In genomic region chr6:141425114-141425513, GRCm38 (mm10) we compare ENCODE assay signal across 20 mouse cellular contexts.
DNase-seq lines count a peak whose midpoint lies in the region; ATAC-seq and TF ChIP-seq lines count a peak whose summit lies in the region.
"Had no signal": no experiment of that assay in that cellular context is flagged by ENCODE, and none has a peak within 500 bp of the region (broad histone marks: within the 10 kb centered on the region; RNA-seq: fewer than 3 reads in every experiment).

No protein-coding gene starts in this region.

- H3K79me2 ChIP-seq in heart, adult 2 months (replicated peaks; ENCODE audit: control insufficient read depth, insufficient read depth, low read length), result no peaks in the 10 kb centered on the region

- DNase-seq in heart, adult 2 months, result peak in 1 of 2 experiments; percentile 32
- no peak for DNase-seq in heart, postnatal 25 days (ENCODE audit: low spot score)
- DNase-seq in cerebellum, adult 18-20 months, result peak; percentile 43 to 49
- peak; percentile 68 to 77 for DNase-seq in cerebellum, postnatal 10 days
- peak; percentile 39 for DNase-seq in heart, postnatal 4 days
- DNase-seq in spleen, postnatal 10 days (ENCODE audit: low spot score in 2 of 2), result no peak
- DNase-seq: adrenal gland, adult 2 months; kidney, postnatal 4 days; lung, adult 2 months had no signal

- H3K27me3 ChIP-seq in heart, adult 2 months (ENCODE audit: control insufficient read depth, insufficient read depth, low read length), result no peaks in the 10 kb centered on the region
- H3K27me3 ChIP-seq: kidney, embryonic 15.5 days; limb, embryonic 12.5 days; liver, embryonic 12.5 days; megakaryocyte, embryonic 14.5 days; neural tube, embryonic 15.5 days; stomach, embryonic 15.5 days had no signal

- TF ChIP-seq POLR2A in heart, adult 2 months (IDR thresholded peaks at IDR 0.05; ENCODE audit: insufficient read depth, low read depth, low read length), result no peak

- H3K9ac ChIP-seq in heart, adult 2 months (ENCODE audit: low read depth, low read length), result no peak overlapping the region
- H3K9ac ChIP-seq: kidney, embryonic 15.5 days; limb, embryonic 12.5 days; liver, embryonic 12.5 days; neural tube, embryonic 15.5 days; stomach, embryonic 15.5 days had no signal

- H3K27ac ChIP-seq in heart, adult 2 months, result peak overlapping the region; percentile 44
- H3K27ac ChIP-seq: hindbrain, postnatal 0 days; kidney, embryonic 15.5 days; limb, embryonic 12.5 days; liver, embryonic 12.5 days; neural tube, embryonic 15.5 days; stomach, embryonic 15.5 days had no signal

- no peak overlapping the region for H3K4me3 ChIP-seq in heart, adult 2 months
- H3K4me3 ChIP-seq: erythroblast, embryonic 14.5 days; kidney, embryonic 15.5 days; limb, embryonic 12.5 days; liver, embryonic 12.5 days; megakaryocyte, embryonic 14.5 days; neural tube, embryonic 15.5 days; stomach, embryonic 15.5 days had no signal

- no peak for TF ChIP-seq CTCF in heart, adult 2 months (IDR thresholded peaks at IDR 0.05)

- H3K36me3 ChIP-seq in heart, adult 2 months (ENCODE audit: control insufficient read depth, insufficient read depth, low read length), result no peaks in the 10 kb centered on the region; the same call in 1 of the 2 replicates
- H3K36me3 ChIP-seq: kidney, embryonic 15.5 days; limb, embryonic 12.5 days; liver, embryonic 12.5 days; neural tube, embryonic 15.5 days; stomach, embryonic 15.5 days had no signal

- ATAC-seq in megakaryocyte-erythroid progenitor cell, adult 5-6 weeks (replicated peaks; ENCODE audit: low FRiP score, low TSS enrichment, poor library complexity, severe bottlenecking), result no peak
- ATAC-seq: hindbrain, postnatal 0 days; intestine, postnatal 0 days; liver, embryonic 12.5 days; midbrain, embryonic 16.5 days had no signal

- 61% methylated on average over 6 of the region's 6 CpGs for whole genome bisulfite sequencing in heart, adult 2 months

- intact Hi-C loops in heart, adult 2 months (cut with DNase I), result no loop called here
- intact Hi-C loops in heart, postnatal 25 days (cut with DNase I), result no loop called here

- TF ChIP-seq EP300 in heart, adult 2 months (IDR thresholded peaks at IDR 0.05; ENCODE audit: insufficient read depth, low read depth, low read length), result no peak

- peaks cover 4% of the 10 kb centered on the region for H3K4me1 ChIP-seq in heart, adult 2 months (ENCODE audit: control insufficient read depth, insufficient read depth, low read length)
- H3K4me1 ChIP-seq: kidney, embryonic 15.5 days; limb, embryonic 12.5 days; liver, embryonic 12.5 days; neural tube, embryonic 15.5 days; stomach, embryonic 15.5 days had no signal

Comparison
In these comparisons a context has a peak if more than half of its experiments do, and no peak if none do; other contexts are left out.
1. DNase-seq: peak in cerebellum, adult 18-20 months (2 of 2), cerebellum, postnatal 10 days (2 of 2) and heart, postnatal 4 days (single experiment); none in heart, postnatal 25 days (single experiment) and spleen, postnatal 10 days (0 of 2).